In genomic region chr2:69428116-69428515, GRCm38 (mm10) we compare ENCODE assay signal across 8 mouse cellular contexts. TPM values are rescaled to one million over a fixed set of nuclear protein-coding genes. Genes with fewer than 3 reads are reported as not detected.
DNase-seq lines count a peak whose midpoint lies in the region; ATAC-seq and TF ChIP-seq lines count a peak whose summit lies in the region.

No protein-coding gene starts in this region.

- no peak overlapping the region for H3K4me3 ChIP-seq in liver, embryonic 12.5 days
- no peak overlapping the region for H3K4me3 ChIP-seq in kidney, embryonic 15.5 days (replicated peaks)
- H3K4me3 ChIP-seq in limb, embryonic 12.5 days (replicated peaks): no peak overlapping the region
- no peak overlapping the region for H3K4me3 ChIP-seq in stomach, postnatal 0 days (ENCODE audit: low read depth, low read length)

- TF ChIP-seq CTCF in stomach, postnatal 0 days (IDR thresholded peaks at IDR 0.05; ENCODE audit: low read depth): peak; percentile 92

- no peaks in the 10 kb centered on the region; the same call in 1 of the 2 replicates for H3K27me3 ChIP-seq in liver, embryonic 12.5 days (replicated peaks)
- no peaks in the 10 kb centered on the region for H3K27me3 ChIP-seq in kidney, embryonic 15.5 days
- H3K27me3 ChIP-seq in limb, embryonic 12.5 days: no peaks in the 10 kb centered on the region
- H3K27me3 ChIP-seq in stomach, postnatal 0 days (ENCODE audit: control insufficient read depth, insufficient read depth, low read length): no peaks in the 10 kb centered on the region

- 30% methylated on average over 3 of the region's 3 CpGs for WGBS in liver, embryonic 12.5 days (ENCODE audit: insufficient replicate concordance)
- 28% methylated on average over 3 of the region's 3 CpGs for WGBS in kidney, embryonic 15.5 days
- 27% methylated on average over 3 of the region's 3 CpGs for WGBS in limb, embryonic 12.5 days
- 28% methylated on average over 3 of the region's 3 CpGs for WGBS in stomach, postnatal 0 days

- peak; percentile 68 for DNase-seq in liver
- DNase-seq in cerebellum, adult 9-11 months: peak; percentile 51
- peak; percentile 49 to 63 for DNase-seq in frontal cortex, postnatal 25 days (ENCODE audit: low spot score in 2 of 2)
- DNase-seq in naive thymus-derived CD4-positive, alpha-beta T cell, adult 2 months (ENCODE audit: low read depth): peak; percentile 55
- peak; percentile 77 for DNase-seq in stomach, postnatal 0 days (ENCODE audit: low spot score)

- ATAC-seq in liver, embryonic 12.5 days: no peak
- ATAC-seq in kidney, embryonic 15.5 days (replicated peaks; ENCODE audit: low FRiP score): peak; percentile 58; the same call in 1 of the 2 replicates
- ATAC-seq in limb, embryonic 12.5 days (ENCODE audit: insufficient number of reproducible peaks, insufficient read depth, low FRiP score, low TSS enrichment, low read depth): 0 out of 2 replicates have a peak, but pooled peaks have one; percentile 47
- no peak for ATAC-seq in stomach, postnatal 0 days (ENCODE audit: low FRiP score, low TSS enrichment)

- H3K27ac ChIP-seq in liver, embryonic 12.5 days: no peak overlapping the region
- no peak overlapping the region for H3K27ac ChIP-seq in kidney, embryonic 15.5 days
- no peak overlapping the region for H3K27ac ChIP-seq in limb, embryonic 12.5 days
- no peak overlapping the region for H3K27ac ChIP-seq in stomach, postnatal 0 days (replicated peaks)

- no peaks in the 10 kb centered on the region for H3K4me1 ChIP-seq in liver, embryonic 12.5 days
- H3K4me1 ChIP-seq in kidney, embryonic 15.5 days: no peaks in the 10 kb centered on the region
- H3K4me1 ChIP-seq in limb, embryonic 12.5 days (replicated peaks): no peaks in the 10 kb centered on the region
- H3K4me1 ChIP-seq in stomach, postnatal 0 days (replicated peaks; ENCODE audit: control insufficient read depth, insufficient read depth): no peaks in the 10 kb centered on the region

- no peaks in the 10 kb centered on the region for H3K9me3 ChIP-seq in liver, embryonic 12.5 days (replicated peaks)
- H3K9me3 ChIP-seq in kidney, embryonic 15.5 days (replicated peaks): no peaks in the 10 kb centered on the region
- H3K9me3 ChIP-seq in limb, embryonic 12.5 days: no peaks in the 10 kb centered on the region
- no peaks in the 10 kb centered on the region for H3K9me3 ChIP-seq in stomach, postnatal 0 days (ENCODE audit: control insufficient read depth, low read length)

- H3K9ac ChIP-seq in liver, embryonic 12.5 days: no peak overlapping the region
- no peak overlapping the region for H3K9ac ChIP-seq in kidney, embryonic 15.5 days
- H3K9ac ChIP-seq in limb, embryonic 12.5 days (replicated peaks): no peak overlapping the region
- H3K9ac ChIP-seq in stomach, postnatal 0 days (ENCODE audit: low read length): no peak overlapping the region

- H3K4me2 ChIP-seq in liver, embryonic 12.5 days: no peak overlapping the region
- H3K4me2 ChIP-seq in kidney, embryonic 15.5 days: no peak overlapping the region
- no peak overlapping the region for H3K4me2 ChIP-seq in limb, embryonic 12.5 days
- no peak overlapping the region for H3K4me2 ChIP-seq in stomach, postnatal 0 days (replicated peaks; ENCODE audit: low read depth)

- no peak for TF ChIP-seq EP300 in stomach, postnatal 0 days (optimal IDR thresholded peaks at IDR 0.05)

- no peaks in the 10 kb centered on the region for H3K36me3 ChIP-seq in liver, embryonic 12.5 days
- H3K36me3 ChIP-seq in kidney, embryonic 15.5 days: no peaks in the 10 kb centered on the region
- no peaks in the 10 kb centered on the region for H3K36me3 ChIP-seq in limb, embryonic 12.5 days
- no peaks in the 10 kb centered on the region for H3K36me3 ChIP-seq in stomach, postnatal 0 days (ENCODE audit: control insufficient read depth, insufficient read depth, low read length)

RNA-seq across cellular contexts. Expression of gene Dhrs9, which starts 47.9 kb away (rescaled TPM):
- polyA plus RNA-seq in liver, embryonic 12.5 days (2016; fragmentation: Nextera tagmentation; extraction: Ambion mirVana): 0.06 and 0.08 TPM in 2 replicates
- not detected in 2 replicates for polyA plus RNA-seq in kidney, embryonic 15.5 days (2015; fragmentation: Nextera tagmentation; extraction: Ambion mirVana)
- polyA plus RNA-seq in limb, embryonic 12.5 days (2016; fragmentation: Nextera tagmentation; extraction: Ambion mirVana): not detected in 2 replicates
- polyA plus RNA-seq in stomach, postnatal 0 days (2015; fragmentation: Nextera tagmentation; extraction: Ambion mirVana): 5.1 and 5.8 TPM in 2 replicates

Comparison
In these comparisons a context has a peak if more than half of its experiments do, and no peak if none do; other contexts are left out.
1. ATAC-seq: peak in kidney, embryonic 15.5 days (single experiment) and limb, embryonic 12.5 days (single experiment); none in liver, embryonic 12.5 days (single experiment) and stomach, postnatal 0 days (single experiment).
2. Peak in every context shown above with its lines, with median percentiles within 50 percentile points of each other: DNase-seq.